Mouse (Mus musculus): ENCODE measurements at regions not wholly inside any gene's neighbourhood (a gene's known extent, or its start where the extent isn't known, plus 50 kb on each side); places are given as distances from the start of the nearest gene placed in this dataset.

- DNase-seq (ENCODE audit: low spot score): no peak
Observed at GRCm38 (mm10) chr12:71429561-71430200, 120.0 kb downstream of the Dact1 start.

GRCm38 (mm10) chr12:71430331-71430730 is 120.6 kb downstream of the Dact1 start:
- DNase-seq (ENCODE audit: low spot score): no peak

- no peak for DNase-seq (ENCODE audit: low spot score)
Observed at GRCm38 (mm10) chr12:71431116-71431515, 121.4 kb downstream of the Dact1 start.

GRCm38 (mm10) chr12:71433549-71434200 is 124.0 kb downstream of the Dact1 start:
- no peak for DNase-seq (ENCODE audit: low spot score)

GRCm38 (mm10) chr12:71438254-71438653 is 128.6 kb downstream of the Dact1 start:
- no peak for DNase-seq (ENCODE audit: low spot score)

GRCm38 (mm10) chr12:71440863-71441262 is 131.2 kb downstream of the Dact1 start:
- no peak for DNase-seq (ENCODE audit: low spot score)

- DNase-seq (ENCODE audit: low spot score): no peak
Observed at GRCm38 (mm10) chr12:71441272-71441671, 131.6 kb downstream of the Dact1 start.

GRCm38 (mm10) chr12:71446177-71446891 is 136.7 kb downstream of the Dact1 start:
- no peak for DNase-seq (ENCODE audit: low spot score)

- DNase-seq (ENCODE audit: low spot score): no peak
Observed at GRCm38 (mm10) chr12:71446892-71447268, 137.2 kb downstream of the Dact1 start.

- no peak for DNase-seq (ENCODE audit: low spot score)
Observed at GRCm38 (mm10) chr12:71449032-71449431, 139.3 kb downstream of the Dact1 start.

GRCm38 (mm10) chr12:71450128-71450527 is 140.4 kb downstream of the Dact1 start:
- DNase-seq (ENCODE audit: low spot score): no peak

GRCm38 (mm10) chr12:71450680-71451463 is 141.2 kb downstream of the Dact1 start:
- no peak for DNase-seq (ENCODE audit: low spot score)

GRCm38 (mm10) chr12:71456900-71457299 is 147.2 kb downstream of the Dact1 start:
- no peak for DNase-seq (ENCODE audit: low spot score)

GRCm38 (mm10) chr12:71458559-71459176 is 149.0 kb downstream of the Dact1 start:
- no peak for DNase-seq (ENCODE audit: low spot score)

- DNase-seq (ENCODE audit: low spot score): no peak
Observed at GRCm38 (mm10) chr12:71460643-71461042, 151.0 kb downstream of the Dact1 start.

- DNase-seq (ENCODE audit: low spot score): no peak
Observed at GRCm38 (mm10) chr12:71467820-71468219, 158.1 kb downstream of the Dact1 start.

- no peak for DNase-seq (ENCODE audit: low spot score)
Observed at GRCm38 (mm10) chr12:71468324-71468723, 158.6 kb downstream of the Dact1 start.

- no peak for DNase-seq (ENCODE audit: low spot score)
Observed at GRCm38 (mm10) chr12:71470983-71471715, 161.5 kb downstream of the Dact1 start.

- DNase-seq (ENCODE audit: low spot score): no peak
Observed at GRCm38 (mm10) chr12:71471720-71472119, 162.0 kb downstream of the Dact1 start.

- no peak for DNase-seq (ENCODE audit: low spot score)
Observed at GRCm38 (mm10) chr12:71476238-71476637, 166.6 kb downstream of the Dact1 start.

- DNase-seq (ENCODE audit: low spot score): no peak
Observed at GRCm38 (mm10) chr12:71477691-71478090, 168.0 kb downstream of the Dact1 start.

All from urinary bladder, postnatal 10 days (tissue).